Mouse (Mus musculus) embryonic facial prominence, embryonic 12.5 days (tissue): Measurements from ENCODE around the gene Ablim1. TPM values are rescaled to one million over a fixed set of nuclear protein-coding genes. Genes with fewer than 3 reads are reported as not detected.

Experiments
- ATAC-seq: fragments of 200-750 bp; cut with Nextera tagmentation; 2 replicates; pipeline ENCODE4 v1.8.0; 2017; ENCODE audit not compliant: insufficient number of reproducible peaks, insufficient read depth, low FRiP score, low TSS enrichment
- H3K27ac ChIP-seq: fragments of 300-500 bp; sonication (generic); 2 replicates; pipeline ENCODE4 v1.5.1; 2016; ENCODE audit warnings: mild to moderate bottlenecking
- H3K27me3 ChIP-seq: fragments of 300-500 bp; sonication (generic); 2 replicates; pipeline ENCODE4 v1.6.1; 2016; ENCODE audit warnings: mild to moderate bottlenecking, moderate library complexity
- H3K36me3 ChIP-seq: fragments of 300-500 bp; sonication (generic); 2 replicates; pipeline ENCODE4 v1.6.1; 2016; ENCODE audit warnings: mild to moderate bottlenecking
- H3K4me1 ChIP-seq: fragments of 300-500 bp; sonication (generic); 2 replicates; pipeline ENCODE4 v1.6.1; 2016
- H3K4me2 ChIP-seq: fragments of 300-500 bp; sonication (generic); replicated peaks from 2 replicates; pipeline ENCODE4 v1.6.1; 2016; ENCODE audit warnings: mild to moderate bottlenecking, moderate library complexity
- H3K4me3 ChIP-seq: fragments of 300-500 bp; sonication (generic); 2 replicates; pipeline ENCODE4 v1.5.1; 2016; ENCODE audit warnings: mild to moderate bottlenecking
- H3K9ac ChIP-seq: fragments of 300-500 bp; sonication (generic); 2 replicates; pipeline ENCODE4 v1.6.1; 2016; ENCODE audit warnings: mild to moderate bottlenecking, moderate library complexity
- H3K9me3 ChIP-seq: fragments of 300-500 bp; sonication (generic); 2 replicates; pipeline ENCODE4 v1.6.1; 2016; ENCODE audit warnings: mild to moderate bottlenecking, moderate library complexity
- WGBS: fragments of 180-500 bp; shearing (Covaris S2); methylation state at CpG from one replicate; pipeline ENCODE4 v1.1.7; 2016; 5-methylcytosine and 5-hydroxymethylcytosine counted together
- polyA plus RNA-seq: library from polyadenylated mRNA; unstranded; fragments of >200 nt; fragmentation: Nextera tagmentation; extraction: Ambion mirVana; gene quantifications from 2 replicates; pipeline ENCODE4 v1.2.1, GENCODE M21; 2016

The Ablim1 gene
- polyA plus RNA-seq, 1 experiment from 2014 or later, result 32.0 TPM

DNA sequence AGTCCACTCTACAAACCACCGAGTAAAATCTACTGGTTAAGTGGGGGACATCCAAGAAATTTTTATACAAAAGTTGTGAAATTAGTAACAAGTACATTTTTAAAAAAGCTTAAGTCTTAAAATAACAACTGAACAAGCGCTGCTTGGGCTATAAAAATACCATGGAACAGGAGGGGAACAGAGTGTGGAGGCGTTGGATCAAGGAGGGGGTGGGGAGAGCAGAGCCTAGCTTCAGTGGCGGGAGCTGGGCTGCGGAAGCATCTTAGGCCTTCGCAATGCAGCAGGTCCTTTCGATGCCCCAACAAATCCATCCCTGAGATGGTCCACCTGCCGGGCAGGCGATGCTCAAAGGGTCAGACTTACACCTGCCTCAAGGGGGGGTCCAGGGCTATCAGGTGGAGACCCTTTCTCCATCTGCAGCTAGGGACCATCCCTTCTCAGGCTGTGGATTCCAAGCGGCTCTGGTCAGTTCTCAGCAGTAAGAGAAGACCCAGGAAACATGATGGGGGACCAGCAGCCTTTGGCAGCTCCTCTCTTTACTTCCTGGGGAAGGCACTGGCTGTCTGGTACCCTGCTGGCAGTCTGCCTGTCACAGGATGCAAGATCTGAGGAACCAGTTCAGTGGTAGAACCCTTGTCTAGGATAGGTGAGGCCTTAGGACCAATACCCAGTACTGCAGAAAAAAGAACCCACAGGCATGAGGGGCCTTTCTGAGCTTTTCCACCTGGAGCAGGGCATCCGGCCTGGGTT is 152.6 kb downstream of the Ablim1 start:
- no peak for ATAC-seq
- H3K9ac ChIP-seq, result no peak overlapping the region
- 81% methylated on average over 11 of the region's 11 CpGs for WGBS

GRCm38 (mm10) chr19:57161010-57161660 is 153.6 kb downstream of the Ablim1 start:
- Histone ChIP-seq H3K9ac (no peak overlapping the region), H3K27me3 (no peaks in the 10 kb centered on the region), H3K4me1 (no peaks in the 10 kb centered on the region), H3K4me2 (no peak overlapping the region), H3K27ac (no peak overlapping the region), H3K4me3 (no peak overlapping the region), H3K9me3 (no peaks in the 10 kb centered on the region), H3K36me3 (no peaks in the 10 kb centered on the region)
- no peak for ATAC-seq
- 73% methylated on average over 7 of the region's 7 CpGs for WGBS

More for the DNA sequence above, 152.6 kb downstream of the Ablim1 start:
- Histone ChIP-seq H3K27ac (no peak overlapping the region), H3K4me1 (no peaks in the 10 kb centered on the region), H3K27me3 (no peaks in the 10 kb centered on the region), H3K4me2 (no peak overlapping the region), H3K9me3 (no peaks in the 10 kb centered on the region), H3K4me3 (no peak overlapping the region), H3K36me3 (no peaks in the 10 kb centered on the region)

GRCm38 (mm10) chr19:57157731-57158343 is 156.9 kb downstream of the Ablim1 start:
- Histone ChIP-seq H3K27me3 (no peaks in the 10 kb centered on the region), H3K4me2 (no peak overlapping the region), H3K27ac (no peak overlapping the region), H3K9me3 (no peaks in the 10 kb centered on the region), H3K4me1 (0 out of 2 replicates have a peak, but pooled peaks cover under 1% of the 10 kb centered on the region), H3K9ac (no peak overlapping the region), H3K4me3 (no peak overlapping the region), H3K36me3 (no peaks in the 10 kb centered on the region)
- ATAC-seq, result no peak
- WGBS, result 67% methylated on average over 20 of the region's 20 CpGs

- Histone ChIP-seq H3K4me2 (no peak overlapping the region), H3K4me1 (0 out of 2 replicates have a peak, but pooled peaks cover 4% of the 10 kb centered on the region), H3K9me3 (no peaks in the 10 kb centered on the region), H3K27ac (no peak overlapping the region), H3K27me3 (no peaks in the 10 kb centered on the region), H3K4me3 (no peak overlapping the region), H3K36me3 (no peaks in the 10 kb centered on the region), H3K9ac (no peak overlapping the region)
- ATAC-seq, result no peak
- 81% methylated on average over 14 of the region's 14 CpGs for WGBS
Observed at GRCm38 (mm10) chr19:57155121-57155884, 159.4 kb downstream of the Ablim1 start.

GRCm38 (mm10) chr19:57152357-57152756 is 162.4 kb downstream of the Ablim1 start:
- H3K27ac ChIP-seq, result no peak overlapping the region
- WGBS, result 54% methylated on average over 9 of the region's 9 CpGs
- H3K9me3 ChIP-seq, result no peaks in the 10 kb centered on the region
- H3K4me3 ChIP-seq, result no peak overlapping the region
- no peak overlapping the region for H3K9ac ChIP-seq
- H3K36me3 ChIP-seq, result no peaks in the 10 kb centered on the region
- 0 out of 2 replicates have a peak, but pooled peaks cover 4% of the 10 kb centered on the region for H3K4me1 ChIP-seq
- no peak overlapping the region for H3K4me2 ChIP-seq
- no peaks in the 10 kb centered on the region for H3K27me3 ChIP-seq
- ATAC-seq, result no peak

DNA sequence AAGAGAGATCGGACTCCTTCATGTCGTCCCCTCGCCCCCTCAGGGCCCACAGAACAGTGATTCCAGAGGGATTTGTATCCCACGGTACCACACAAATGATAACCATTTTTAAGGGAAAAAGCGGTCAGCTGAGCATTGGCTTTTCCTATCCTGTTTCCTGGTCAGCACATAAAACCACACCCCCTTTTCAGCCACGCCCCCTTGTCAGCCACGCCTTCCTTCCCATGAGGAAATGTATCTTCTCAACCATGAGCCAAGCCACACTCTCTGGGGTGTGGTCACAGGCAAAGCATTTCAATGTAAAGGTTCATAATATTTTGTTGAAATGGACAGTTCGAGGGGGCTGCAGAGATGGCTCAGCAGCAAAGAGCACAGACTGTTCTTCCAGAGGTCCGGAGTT is 163.2 kb downstream of the Ablim1 start:
- Histone ChIP-seq H3K9ac (no peak overlapping the region), H3K27ac (no peak overlapping the region), H3K27me3 (no peaks in the 10 kb centered on the region), H3K4me2 (no peak overlapping the region), H3K9me3 (no peaks in the 10 kb centered on the region), H3K4me1 (0 out of 2 replicates have a peak, but pooled peaks cover 4% of the 10 kb centered on the region), H3K4me3 (no peak overlapping the region), H3K36me3 (no peaks in the 10 kb centered on the region)
- WGBS, result 86% methylated on average over 9 of the region's 9 CpGs
- ATAC-seq, result no peak

- H3K4me2 ChIP-seq, result no peak overlapping the region
- no peaks in the 10 kb centered on the region for H3K9me3 ChIP-seq
- no peak overlapping the region for H3K9ac ChIP-seq
- WGBS, result 45% methylated on average over 1 of the region's 1 CpGs
- no peak overlapping the region for H3K4me3 ChIP-seq
- H3K27ac ChIP-seq, result no peak overlapping the region
- no peaks in the 10 kb centered on the region for H3K36me3 ChIP-seq
- H3K27me3 ChIP-seq, result no peaks in the 10 kb centered on the region
- no peak for ATAC-seq
- H3K4me1 ChIP-seq, result 0 out of 2 replicates have a peak, but pooled peaks cover 4% of the 10 kb centered on the region
Observed at GRCm38 (mm10) chr19:57150275-57150674, 164.4 kb downstream of the Ablim1 start.

- no peaks in the 10 kb centered on the region for H3K9me3 ChIP-seq
- 49% methylated on average over 6 of the region's 6 CpGs for WGBS
- H3K27me3 ChIP-seq, result no peaks in the 10 kb centered on the region
- H3K9ac ChIP-seq, result no peak overlapping the region
- no peak overlapping the region for H3K4me2 ChIP-seq
- 0 out of 2 replicates have a peak, but pooled peaks cover 3% of the 10 kb centered on the region for H3K4me1 ChIP-seq
- H3K4me3 ChIP-seq, result no peak overlapping the region
- H3K36me3 ChIP-seq, result no peaks in the 10 kb centered on the region
- ATAC-seq, result no peak
- no peak overlapping the region for H3K27ac ChIP-seq
Observed at GRCm38 (mm10) chr19:57147746-57148145, 167.0 kb downstream of the Ablim1 start.

GRCm38 (mm10) chr19:57146936-57147335 is 167.8 kb downstream of the Ablim1 start:
- Histone ChIP-seq H3K4me2 (no peak overlapping the region), H3K9ac (no peak overlapping the region), H3K27ac (no peak overlapping the region), H3K36me3 (no peaks in the 10 kb centered on the region), H3K4me1 (no peaks in the 10 kb centered on the region), H3K27me3 (no peaks in the 10 kb centered on the region), H3K4me3 (no peak overlapping the region), H3K9me3 (no peaks in the 10 kb centered on the region)
- no peak for ATAC-seq
- 79% methylated on average over 6 of the region's 6 CpGs for WGBS

DNA sequence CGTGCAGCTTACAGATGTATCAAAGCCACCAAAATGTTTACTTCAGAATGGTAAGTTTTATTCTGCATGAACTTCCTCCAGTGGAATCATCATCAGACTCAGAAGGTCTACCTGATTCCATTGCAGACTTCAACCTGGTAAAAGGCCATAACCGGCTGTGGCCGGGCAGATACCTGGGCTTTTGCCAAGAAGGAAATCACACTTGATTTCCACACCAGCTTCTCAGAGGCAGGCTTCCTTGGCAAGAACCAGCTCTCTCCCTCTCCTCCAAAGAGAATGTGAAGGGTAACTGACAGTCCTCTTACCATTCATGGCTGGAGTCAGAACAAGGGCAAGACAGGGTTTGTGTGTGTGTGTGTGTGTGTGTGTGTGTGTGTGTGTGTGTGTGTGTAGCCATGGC is 171.1 kb downstream of the Ablim1 start:
- no peak overlapping the region for H3K4me3 ChIP-seq
- no peaks in the 10 kb centered on the region for H3K4me1 ChIP-seq
- no peaks in the 10 kb centered on the region for H3K36me3 ChIP-seq
- H3K4me2 ChIP-seq, result no peak overlapping the region
- no peak for ATAC-seq
- H3K9ac ChIP-seq, result no peak overlapping the region
- no peaks in the 10 kb centered on the region for H3K9me3 ChIP-seq
- no peaks in the 10 kb centered on the region for H3K27me3 ChIP-seq
- 85% methylated on average over 3 of the region's 3 CpGs for WGBS
- no peak overlapping the region for H3K27ac ChIP-seq

DNA sequence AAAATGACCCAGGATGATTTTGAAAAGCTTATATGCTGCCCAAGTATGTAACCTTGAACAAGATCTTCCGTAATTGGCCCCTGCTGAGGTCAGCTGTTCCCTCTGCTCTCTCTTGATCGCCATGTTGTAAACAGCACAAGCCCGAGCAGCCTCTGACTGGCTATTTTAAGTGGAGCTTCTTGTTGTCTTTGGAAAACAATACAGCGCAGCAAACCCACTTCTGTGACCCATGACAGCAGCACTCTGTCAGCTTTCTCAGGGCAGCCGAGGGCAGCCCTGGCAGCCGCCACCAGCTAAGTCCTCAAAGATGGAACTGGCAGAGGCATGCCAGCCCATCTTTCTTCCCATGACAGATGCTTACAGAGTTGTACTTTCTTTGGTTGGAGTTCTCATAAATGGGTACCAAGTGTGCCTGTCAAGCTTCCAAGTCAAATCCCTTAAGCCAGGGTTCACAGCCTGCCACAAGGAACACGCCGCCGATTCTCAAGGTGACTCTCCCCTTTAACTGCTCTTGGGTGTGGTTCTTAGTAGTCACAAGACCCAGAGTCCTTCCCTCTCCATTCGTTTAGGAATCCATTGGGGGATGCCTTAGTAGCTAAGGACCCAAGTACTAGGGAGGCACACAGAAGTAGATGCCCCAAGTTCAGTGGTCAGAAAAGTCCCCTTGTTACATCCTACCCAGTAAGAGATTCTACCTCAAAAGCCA is 172.8 kb downstream of the Ablim1 start:
- ATAC-seq, result no peak
- H3K27ac ChIP-seq, result no peak overlapping the region
- H3K4me1 ChIP-seq, result no peaks in the 10 kb centered on the region
- H3K9ac ChIP-seq, result no peak overlapping the region
- no peaks in the 10 kb centered on the region for H3K36me3 ChIP-seq
- H3K4me3 ChIP-seq, result no peak overlapping the region
- H3K27me3 ChIP-seq, result no peaks in the 10 kb centered on the region
- H3K9me3 ChIP-seq, result no peaks in the 10 kb centered on the region
- WGBS, result 77% methylated on average over 10 of the region's 10 CpGs
- H3K4me2 ChIP-seq, result no peak overlapping the region
